In the genomic region with DNA sequence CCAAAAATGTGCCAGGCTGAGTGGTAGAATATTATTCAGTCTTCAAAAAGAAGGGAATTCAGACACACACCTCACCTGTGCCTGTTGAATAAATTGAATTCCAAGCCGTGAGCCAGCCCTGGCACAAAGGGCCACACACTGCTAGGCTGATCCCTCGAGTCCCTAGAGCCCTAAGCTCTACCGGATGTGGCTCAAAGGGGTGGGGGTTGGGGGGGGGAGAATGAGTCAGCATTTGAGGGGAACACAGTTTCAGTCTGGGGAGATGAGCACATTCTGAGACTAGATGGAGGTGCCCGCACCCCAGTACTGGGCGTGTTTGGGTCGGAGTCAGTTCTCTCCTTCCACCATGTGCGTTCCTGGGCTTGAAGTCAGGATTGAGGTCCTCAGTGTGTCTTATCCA, we compare ENCODE assay signal across 20 mouse cellular contexts. TPM values are rescaled to one million over a fixed set of nuclear protein-coding genes. Genes with fewer than 3 reads are reported as not detected.
"Had no signal": no experiment of that assay in that cellular context is flagged by ENCODE, and none has a peak within 500 bp of the region (broad histone marks: within the 10 kb centered on the region; RNA-seq: fewer than 3 reads in every experiment).

No protein-coding gene starts in this region.

- H3K27ac ChIP-seq: limb, embryonic 10.5 days; liver, embryonic 15.5 days; midbrain, embryonic 12.5 days; neural tube, embryonic 13.5 days had no signal

- ATAC-seq: lung, postnatal 0 days; midbrain, embryonic 16.5 days had no signal

- H3K36me3 ChIP-seq: limb, embryonic 10.5 days; liver, embryonic 15.5 days; midbrain, embryonic 12.5 days; neural tube, embryonic 13.5 days had no signal

- DNase-seq: kidney, adult 9 months; kidney, postnatal 10 days; kidney, postnatal 4 days; lung, adult 2 months; lung, postnatal 4 days; retina, postnatal 1 day; right cerebral cortex, postnatal 4 days had no signal

- H3K4me2 ChIP-seq: liver, embryonic 11.5 days; liver, embryonic 15.5 days; midbrain, embryonic 12.5 days; neural tube, embryonic 13.5 days had no signal

- H3K4me1 ChIP-seq: liver, embryonic 15.5 days had no signal

- H3K9ac ChIP-seq: liver, embryonic 15.5 days; midbrain, embryonic 12.5 days; neural tube, embryonic 13.5 days had no signal

- H3K4me3 ChIP-seq: limb, embryonic 10.5 days; liver, embryonic 15.5 days; midbrain, embryonic 12.5 days; neural tube, embryonic 13.5 days had no signal

- H3K9me3 ChIP-seq: limb, embryonic 10.5 days; liver, embryonic 15.5 days; midbrain, embryonic 12.5 days; neural tube, embryonic 13.5 days had no signal

RNA-seq across cellular contexts. Expression of a gene that starts 10.0 kb away (rescaled TPM):
- total RNA-seq: layer of hippocampus, adult 8-10 months; layer of hippocampus, postnatal 14 days; left cerebral cortex, adult 18-20 months; left cerebral cortex, postnatal 10 days; megakaryocyte-erythroid progenitor cell, adult 5-6 weeks had no signal
- polyA plus RNA-seq: liver, embryonic 11.5 days; liver, embryonic 15.5 days; lung, adult 2 months; lung, postnatal 0 days; midbrain, embryonic 12.5 days; midbrain, embryonic 16.5 days; neural tube, embryonic 13.5 days had no signal

RNA-seq across cellular contexts. Expression of a gene that starts 19.3 kb away (rescaled TPM):
- polyA plus RNA-seq: lung, adult 2 months; lung, postnatal 0 days; stomach, embryonic 16.5 days had no signal

RNA-seq across cellular contexts. Expression of a gene that starts 39.2 kb away (rescaled TPM):
- total RNA-seq: layer of hippocampus, adult 8-10 months; layer of hippocampus, postnatal 14 days; left cerebral cortex, adult 18-20 months; left cerebral cortex, postnatal 10 days had no signal
- polyA plus RNA-seq: liver, embryonic 15.5 days; lung, adult 2 months; lung, postnatal 0 days; stomach, embryonic 16.5 days had no signal
